Mouse (Mus musculus) splenic B cell, adult 2 months (primary cell): ENCODE results near the gene 1810062G17Rik.

Experiments used
- DNase-seq: peaks from one replicate; pipeline ENCODE4 v3.0.0-alpha.2; 2011; ENCODE audit warnings: low read depth, low spot score
- H3K27me3 ChIP-seq: 2 replicates; pipeline ENCODE4 v1.6.1; 2012; ENCODE audit warnings: mild to moderate bottlenecking, low read length, moderate library complexity, mixed read lengths; ENCODE audit not compliant: control insufficient read depth, poor library complexity, insufficient read depth, severe bottlenecking
- H3K36me3 ChIP-seq: 2 replicates; pipeline ENCODE4 v1.6.1; 2012; ENCODE audit warnings: mild to moderate bottlenecking, low read length, moderate library complexity, mixed read lengths; ENCODE audit not compliant: control insufficient read depth, poor library complexity, insufficient read depth, severe bottlenecking

The 1810062G17Rik gene

DNA sequence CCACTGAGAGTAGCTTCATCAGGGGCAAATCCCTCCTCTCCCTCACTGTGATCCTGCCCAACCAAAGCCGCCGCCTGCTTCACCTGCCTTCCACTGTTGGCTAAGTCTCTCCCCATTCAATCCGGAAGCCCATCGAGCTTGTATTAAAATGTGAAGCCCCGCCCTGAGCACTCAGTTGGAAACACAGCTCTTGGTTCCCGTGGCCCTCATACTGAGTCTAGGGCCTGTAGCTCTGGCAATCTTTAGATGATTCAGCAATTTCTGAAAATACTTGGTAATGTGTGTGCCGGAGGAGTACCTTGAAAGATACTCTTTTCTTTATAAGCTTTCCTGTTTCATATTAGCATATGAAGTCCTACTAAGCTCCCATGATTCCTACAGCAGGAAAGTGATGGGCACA is 10.2 kb upstream of the 1810062G17Rik start:
- no peaks in the 10 kb centered on the region for H3K36me3 ChIP-seq
- no peak for DNase-seq
- no peaks in the 10 kb centered on the region for H3K27me3 ChIP-seq

DNA sequence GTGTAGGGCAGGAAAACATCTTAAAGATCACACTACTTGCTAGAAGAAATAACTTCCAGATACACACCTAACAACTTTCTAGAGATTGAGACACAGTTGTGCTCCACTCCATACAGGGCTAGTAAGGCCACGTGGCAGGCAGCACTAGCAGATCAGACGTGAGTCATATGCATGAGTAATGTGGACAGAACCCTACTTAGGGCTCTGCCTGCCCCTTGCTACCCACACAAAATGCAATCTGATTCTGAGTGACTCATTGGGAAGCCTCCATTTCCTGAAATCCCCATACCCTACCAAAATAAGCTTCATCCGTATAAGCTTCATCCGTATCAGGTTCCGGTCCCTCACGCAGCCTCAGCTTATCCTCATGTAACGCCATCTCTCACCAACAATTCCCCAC is 8.1 kb upstream of the 1810062G17Rik start:
- DNase-seq = no peak
- Histone ChIP-seq H3K27me3 (no peaks in the 10 kb centered on the region), H3K36me3 (no peaks in the 10 kb centered on the region)

DNA sequence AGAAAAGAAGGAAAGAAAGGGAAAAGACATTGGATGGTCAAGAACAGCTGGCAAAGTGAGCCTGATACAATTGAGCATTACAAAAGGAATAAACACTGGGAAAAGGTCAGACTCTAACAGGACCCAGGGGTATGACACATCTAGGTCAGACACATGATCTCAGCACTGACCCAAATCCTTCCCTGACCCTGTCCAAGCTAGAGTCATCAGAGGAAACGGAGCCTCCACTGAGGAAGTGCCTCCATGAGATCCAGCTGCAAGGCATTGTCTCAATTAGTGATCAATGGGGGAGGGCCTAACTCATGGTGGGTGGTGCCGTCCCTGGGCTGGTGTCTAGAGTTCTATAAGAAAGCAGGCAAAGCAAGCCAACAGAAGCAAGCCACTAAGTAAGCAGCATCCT is 6.9 kb upstream of the 1810062G17Rik start:
- H3K36me3 ChIP-seq = no peaks in the 10 kb centered on the region
- no peaks in the 10 kb centered on the region for H3K27me3 ChIP-seq
- no peak for DNase-seq

DNA sequence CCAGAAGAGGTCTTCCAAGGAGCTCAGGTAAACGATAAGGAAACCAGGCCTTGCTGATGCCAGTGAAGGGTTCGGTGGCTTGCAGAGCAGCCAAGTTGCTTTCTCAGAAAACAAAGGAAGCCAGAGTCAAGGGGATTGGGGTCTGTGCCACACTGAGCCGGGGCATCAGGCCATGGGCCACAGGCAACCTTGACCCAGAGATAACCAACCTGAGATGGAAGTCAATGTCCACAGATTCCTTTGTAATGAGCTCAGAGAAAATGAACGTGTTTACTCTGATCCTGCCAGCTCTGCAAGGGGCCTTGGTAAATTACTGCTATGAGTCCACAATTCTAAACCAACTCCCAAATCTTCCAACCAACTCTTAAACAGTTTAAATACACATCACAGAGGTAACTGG is 3.9 kb upstream of the 1810062G17Rik start:
- DNase-seq = no peak
- H3K36me3 ChIP-seq = no peaks in the 10 kb centered on the region

DNA sequence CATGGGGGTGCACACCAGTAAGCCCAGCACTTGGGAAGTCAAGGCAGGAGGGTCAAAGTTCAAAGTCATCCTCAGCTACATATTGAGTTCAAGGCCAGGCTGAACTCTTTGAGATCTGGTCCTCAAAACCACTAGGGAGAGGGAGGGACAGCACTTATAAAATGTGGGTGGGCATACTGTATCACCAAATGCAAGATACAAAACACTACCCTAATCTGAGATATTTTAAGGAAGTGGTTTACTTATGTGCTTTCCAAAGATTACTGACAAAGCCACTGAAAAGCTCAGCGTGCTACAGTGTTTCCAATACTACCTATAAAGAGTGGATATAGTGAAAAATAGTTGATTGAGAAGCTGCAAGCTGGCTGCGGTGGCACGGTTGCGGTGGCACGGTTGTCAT is 2.5 kb upstream of the 1810062G17Rik start:
- no peaks in the 10 kb centered on the region for H3K36me3 ChIP-seq
- no peaks in the 10 kb centered on the region for H3K27me3 ChIP-seq
- DNase-seq = no peak

More for the DNA sequence above, 3.9 kb upstream of the 1810062G17Rik start:
- H3K27me3 ChIP-seq = no peaks in the 10 kb centered on the region

DNA sequence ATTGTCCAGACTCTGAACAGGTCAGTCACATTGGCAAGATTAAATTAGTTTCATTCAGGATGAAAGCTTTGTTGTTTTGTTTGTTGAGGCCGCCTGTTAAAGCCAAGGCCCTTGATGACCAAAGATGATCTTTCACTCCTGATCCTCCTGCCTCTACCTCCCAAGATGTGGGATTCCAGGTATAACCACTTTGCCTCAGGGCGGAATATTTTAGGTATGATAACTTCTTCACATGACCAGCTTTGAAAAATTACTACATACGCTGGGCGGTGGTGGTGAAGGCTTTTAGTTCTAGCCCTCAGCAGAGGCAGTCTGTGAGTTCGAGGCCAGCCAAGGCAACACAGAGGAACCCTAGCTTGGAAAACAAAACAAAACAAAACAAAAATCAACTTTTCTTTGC is 1.3 kb upstream of the 1810062G17Rik start:
- no peak for DNase-seq
- Histone ChIP-seq H3K36me3 (no peaks in the 10 kb centered on the region), H3K27me3 (no peaks in the 10 kb centered on the region)

DNA sequence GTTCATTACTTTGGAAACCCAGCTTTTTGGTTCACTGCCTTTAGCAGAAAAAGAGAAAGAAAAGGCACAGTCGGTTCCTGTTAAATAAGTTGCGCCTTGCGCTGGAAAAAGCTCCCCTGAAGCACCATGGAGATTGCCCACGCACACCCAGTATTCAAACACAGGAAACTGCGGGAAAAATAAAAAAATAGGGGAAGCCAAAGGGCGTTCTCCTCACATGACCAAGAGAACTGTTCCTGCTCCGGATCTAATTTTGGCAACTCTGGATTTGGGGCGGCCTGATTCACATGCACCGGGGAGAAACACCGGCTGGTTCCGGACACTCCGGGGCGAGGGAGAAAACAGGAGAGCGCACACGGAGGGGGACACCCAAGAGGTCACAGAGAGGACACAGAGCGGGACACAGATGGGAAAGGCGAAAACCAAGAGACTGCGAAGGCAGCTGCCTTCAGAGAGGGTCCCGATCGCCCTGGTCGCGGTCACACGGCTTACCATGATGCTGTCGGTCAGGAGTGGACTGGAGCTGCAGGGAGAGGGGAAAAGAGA is 726 bp upstream of the 1810062G17Rik start:
- Histone ChIP-seq H3K36me3 (no peaks in the 10 kb centered on the region), H3K27me3 (no peaks in the 10 kb centered on the region)
- DNase-seq = peak; percentile 15

DNA sequence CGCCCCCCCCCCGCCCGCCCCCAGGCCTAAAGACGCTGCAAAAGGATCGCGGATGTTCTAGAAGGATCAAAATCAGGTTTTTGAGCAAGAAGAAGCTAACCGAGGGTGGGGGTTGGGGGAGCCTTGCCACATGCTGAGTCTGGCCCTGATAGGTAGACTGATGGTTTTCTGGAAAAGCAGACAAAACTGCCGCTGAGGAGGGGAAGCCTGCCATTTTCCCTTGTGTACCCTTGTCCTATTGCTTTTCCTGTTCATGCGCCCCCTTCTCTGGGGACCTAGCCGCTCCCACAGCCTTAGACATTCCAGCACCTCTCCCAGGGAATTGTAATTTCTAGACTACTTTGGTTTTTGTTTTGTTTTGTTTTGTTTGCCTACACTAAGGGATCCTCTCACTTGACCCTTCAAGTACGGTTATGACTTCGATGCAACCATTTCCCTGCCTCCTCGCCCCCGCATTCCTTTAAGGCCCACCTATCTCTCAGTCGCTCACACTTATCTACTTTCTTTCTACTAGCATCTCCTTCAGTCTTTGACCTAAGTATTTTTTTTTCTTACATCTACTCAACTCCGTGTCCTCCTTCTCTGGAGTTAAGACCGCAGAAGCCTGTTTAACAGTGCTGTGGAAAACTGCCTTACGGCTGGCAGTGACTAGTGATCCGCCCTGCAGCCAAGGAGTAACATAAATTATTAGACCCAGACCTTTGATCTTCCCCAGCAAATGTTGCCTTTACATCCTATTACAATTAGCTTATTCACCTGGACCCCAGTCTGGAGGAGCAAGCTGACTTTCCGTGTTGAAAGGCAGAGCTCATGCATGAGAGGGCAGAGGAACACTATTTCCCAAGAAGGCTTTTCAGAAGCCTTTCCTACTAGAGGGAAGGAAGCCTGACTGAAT is 771 bp downstream of the 1810062G17Rik start:
- Histone ChIP-seq H3K36me3 (no peaks in the 10 kb centered on the region), H3K27me3 (no peaks in the 10 kb centered on the region)
- DNase-seq = no peak

DNA sequence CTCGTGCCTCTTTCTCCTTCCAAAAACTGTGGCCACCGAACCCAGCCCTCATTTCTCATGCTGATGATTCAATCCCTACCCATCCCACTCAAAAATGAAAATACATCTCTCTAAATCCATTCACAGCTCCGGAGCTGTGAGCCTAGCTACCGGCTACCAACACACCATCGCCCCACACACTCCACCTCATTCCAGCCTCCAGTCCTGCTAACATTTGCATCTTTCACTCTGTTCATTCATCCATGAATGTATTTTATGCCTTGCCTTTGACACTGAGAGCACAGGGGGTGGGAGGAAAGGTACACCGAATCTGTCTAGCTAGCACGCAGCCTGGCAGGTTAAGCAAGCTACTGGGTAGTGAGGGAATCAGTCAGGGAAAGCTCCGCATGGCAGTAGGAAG is 3.0 kb downstream of the 1810062G17Rik start:
- no peaks in the 10 kb centered on the region for H3K36me3 ChIP-seq
- H3K27me3 ChIP-seq = no peaks in the 10 kb centered on the region; the same call in 1 of the 2 replicates
- DNase-seq = no peak

DNA sequence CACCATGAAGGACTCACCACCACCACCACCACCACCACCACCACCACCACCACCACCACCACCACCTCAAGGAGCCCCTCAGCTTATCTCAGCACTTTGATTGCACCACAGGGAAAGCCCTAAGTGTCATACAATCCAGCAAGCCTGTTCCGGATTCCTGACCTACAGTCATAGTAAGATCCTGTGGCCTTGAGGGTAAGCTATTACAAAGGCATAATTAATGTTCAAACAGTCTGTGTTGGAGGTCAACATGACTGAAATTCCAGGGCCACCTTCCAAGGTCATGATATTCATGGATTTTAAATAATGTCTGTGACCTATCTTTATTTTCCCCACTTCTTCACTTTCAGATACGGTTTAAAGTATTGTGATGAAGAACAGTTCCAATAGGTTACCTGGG is 4.7 kb downstream of the 1810062G17Rik start:
- Histone ChIP-seq H3K27me3 (no peaks in the 10 kb centered on the region; the same call in 1 of the 2 replicates), H3K36me3 (no peaks in the 10 kb centered on the region)
- no peak for DNase-seq

DNA sequence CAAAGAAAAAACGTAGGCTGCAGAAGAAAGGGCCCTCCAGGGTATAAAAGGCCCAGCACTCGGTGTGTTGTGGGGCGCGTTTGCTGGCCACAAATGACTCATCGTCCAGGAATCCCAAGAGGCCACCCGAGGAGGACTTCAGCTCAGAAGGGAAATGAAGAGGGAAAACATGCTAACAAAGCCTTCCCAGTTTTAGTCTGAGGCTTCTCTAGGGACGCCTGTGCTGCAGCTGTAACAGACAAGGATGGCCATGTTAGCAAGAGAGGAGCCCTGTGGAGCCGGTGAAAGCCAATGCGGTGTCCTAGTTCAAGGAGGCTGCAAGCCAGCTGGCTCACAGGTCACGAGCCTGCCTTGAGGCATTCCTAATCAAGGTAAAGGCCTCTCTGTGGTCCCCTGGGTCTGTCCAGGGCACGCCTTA is 6.0 kb downstream of the 1810062G17Rik start:
- Histone ChIP-seq H3K36me3 (no peaks in the 10 kb centered on the region), H3K27me3 (no peaks in the 10 kb centered on the region; the same call in 1 of the 2 replicates)
- DNase-seq = no peak

DNA sequence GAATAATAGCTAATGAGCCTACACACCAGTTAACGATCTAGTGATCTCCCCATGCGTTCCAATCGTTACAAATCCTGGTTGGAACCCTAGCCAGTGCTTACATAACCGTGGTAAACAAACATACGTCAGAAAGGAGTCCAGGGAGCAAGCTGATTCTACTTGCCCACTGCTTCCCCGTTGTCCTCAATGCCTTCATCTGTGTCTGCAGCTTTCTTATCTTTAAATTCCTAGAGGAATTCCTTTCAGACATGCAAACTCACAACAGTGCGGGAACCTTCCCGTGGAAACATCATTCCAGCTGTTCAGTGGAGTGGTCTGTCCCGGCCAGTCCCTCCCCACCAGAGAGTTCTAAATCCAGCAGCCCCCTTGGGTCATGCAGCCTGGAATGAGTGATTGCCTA is 7.2 kb downstream of the 1810062G17Rik start:
- H3K36me3 ChIP-seq = no peaks in the 10 kb centered on the region
- DNase-seq = no peak

DNA sequence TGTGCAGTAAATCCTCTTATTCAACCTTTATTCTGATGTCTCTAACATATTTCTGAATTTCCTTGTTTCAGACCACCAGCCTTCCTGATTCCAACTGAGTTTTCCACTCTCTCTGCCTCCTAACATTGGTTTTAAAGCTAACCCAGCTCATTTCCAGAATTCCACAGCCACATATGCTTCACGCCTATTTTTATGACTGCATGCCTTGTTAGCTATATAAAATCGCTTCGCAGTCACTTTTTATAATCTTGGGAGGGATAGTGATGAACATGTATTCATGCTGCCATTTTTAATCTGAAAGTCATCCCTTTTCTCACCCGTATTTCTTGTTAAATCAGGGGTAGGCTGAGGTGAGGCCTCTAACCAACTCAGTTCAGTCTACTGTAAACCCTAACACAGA is 8.6 kb downstream of the 1810062G17Rik start:
- Histone ChIP-seq H3K36me3 (no peaks in the 10 kb centered on the region), H3K27me3 (no peaks in the 10 kb centered on the region; the same call in 1 of the 2 replicates)
- DNase-seq = no peak

More for the DNA sequence above, 7.2 kb downstream of the 1810062G17Rik start:
- no peaks in the 10 kb centered on the region; the same call in 1 of the 2 replicates for H3K27me3 ChIP-seq

DNA sequence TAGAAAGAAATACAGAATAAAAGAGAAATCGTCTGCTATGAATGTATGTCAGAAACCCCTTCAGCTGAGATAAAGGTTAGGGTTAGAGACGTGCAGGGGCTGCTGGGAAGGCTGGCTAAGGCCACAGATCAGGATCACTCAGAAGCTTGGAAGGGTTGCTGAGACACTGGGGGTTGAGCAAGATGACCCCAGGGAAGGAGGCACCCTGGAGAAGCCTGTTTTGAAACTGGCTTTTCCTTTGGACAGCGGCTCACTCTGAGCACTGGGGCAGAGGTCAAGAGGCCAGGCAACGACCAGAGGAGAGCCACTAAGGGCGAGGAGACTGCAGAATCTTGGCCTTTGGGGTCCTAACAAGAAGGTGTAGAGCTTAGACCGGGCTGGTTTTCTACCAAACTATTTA is 10.4 kb downstream of the 1810062G17Rik start:
- DNase-seq = no peak
- Histone ChIP-seq H3K27me3 (no peaks in the 10 kb centered on the region; the same call in 1 of the 2 replicates), H3K36me3 (no peaks in the 10 kb centered on the region)

DNA sequence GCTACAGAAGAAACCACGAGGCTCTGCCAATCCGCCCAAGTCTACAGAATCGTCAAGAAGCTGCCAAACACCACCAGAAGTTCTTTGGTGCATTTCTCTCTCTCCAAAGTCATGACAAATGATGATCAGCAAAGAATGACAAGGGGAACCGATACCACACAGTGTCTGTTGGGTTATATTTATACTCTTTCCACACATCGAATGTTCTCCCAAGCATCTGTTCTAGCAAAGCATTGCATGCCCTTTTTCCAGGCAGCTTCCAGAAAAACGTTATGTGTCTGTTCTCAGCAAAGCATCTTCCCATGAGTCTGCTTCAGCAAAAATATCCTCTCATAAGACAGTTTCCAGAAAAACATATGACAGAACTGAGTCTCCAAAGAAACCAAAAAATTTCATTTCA is 11.1 kb downstream of the 1810062G17Rik start:
- DNase-seq = no peak
- no peaks in the 10 kb centered on the region; the same call in 1 of the 2 replicates for H3K27me3 ChIP-seq
- no peaks in the 10 kb centered on the region for H3K36me3 ChIP-seq
